Mouse (Mus musculus) ES-Bruce4 (cell line): ENCODE measurements around the gene Actl7a.

ENCODE experiments used
- CTCF ChIP-seq: IDR thresholded peaks from one replicate; pipeline ENCODE4 v1.8.1; 2011; ENCODE audit warnings: low read depth, low read length
- POLR2A ChIP-seq: IDR thresholded peaks from one replicate; pipeline ENCODE4 v1.8.1; 2011; ENCODE audit warnings: low read length; ENCODE audit not compliant: insufficient read depth

- TF ChIP-seq POLR2A, result no peak
- TF ChIP-seq CTCF, result no peak
Observed at GRCm38 (mm10) chr4:56723237-56723636, 20.0 kb upstream of the Actl7a start.
